Comparison of ENCODE assay signal across 27 mouse cellular contexts in genomic region chr10:32091354-32091753, GRCm38 (mm10).
"Had no signal": no experiment of that assay in that cellular context is flagged by ENCODE, and none has a peak within 500 bp of the region (broad histone marks: within the 10 kb centered on the region; RNA-seq: fewer than 3 reads in every experiment).

No protein-coding gene starts in this region.

- DNase-seq: cerebellum, adult 9-11 months; cerebellum, postnatal 10 days; cerebellum, postnatal 14 days; cerebellum, postnatal 25 days; cerebellum, postnatal 36 days; embryo, embryonic 11 days; forebrain, postnatal 0 days; gastrocnemius, adult 2 months; gastrocnemius, postnatal 10 days; gastrocnemius, postnatal 14 days; gastrocnemius, postnatal 25 days; gastrocnemius, postnatal 36 days; heart, adult 11 months; heart, adult 18-20 months; heart, adult 2 months had no signal

- H3K4me3 ChIP-seq: embryonic facial prominence, embryonic 10.5 days; embryonic facial prominence, embryonic 12.5 days; embryonic facial prominence, embryonic 13.5 days; embryonic facial prominence, embryonic 15.5 days; erythroblast, embryonic 14.5 days; forebrain, embryonic 10.5 days; forebrain, embryonic 12.5 days; forebrain, embryonic 13.5 days; forebrain, embryonic 15.5 days; gastrocnemius, adult 2 months; heart, adult 2 months; heart, embryonic 10.5 days had no signal

- H3K9ac ChIP-seq: embryonic facial prominence, embryonic 12.5 days; embryonic facial prominence, embryonic 13.5 days; embryonic facial prominence, embryonic 15.5 days; forebrain, embryonic 12.5 days; forebrain, embryonic 13.5 days; forebrain, embryonic 15.5 days; forebrain, postnatal 0 days had no signal

- H3K9me3 ChIP-seq: embryonic facial prominence, embryonic 10.5 days; embryonic facial prominence, embryonic 12.5 days; embryonic facial prominence, embryonic 13.5 days; embryonic facial prominence, embryonic 15.5 days; forebrain, embryonic 10.5 days; forebrain, embryonic 12.5 days; forebrain, embryonic 13.5 days; forebrain, embryonic 15.5 days; heart, embryonic 10.5 days had no signal

- H3K4me1 ChIP-seq: embryonic facial prominence, embryonic 10.5 days; embryonic facial prominence, embryonic 12.5 days; embryonic facial prominence, embryonic 13.5 days; embryonic facial prominence, embryonic 15.5 days; forebrain, embryonic 10.5 days; forebrain, embryonic 12.5 days; forebrain, embryonic 13.5 days; forebrain, embryonic 15.5 days; heart, embryonic 10.5 days had no signal

- H3K36me3 ChIP-seq: embryonic facial prominence, embryonic 10.5 days; embryonic facial prominence, embryonic 12.5 days; embryonic facial prominence, embryonic 13.5 days; embryonic facial prominence, embryonic 15.5 days; forebrain, embryonic 10.5 days; forebrain, embryonic 12.5 days; forebrain, embryonic 15.5 days; heart, embryonic 10.5 days had no signal

- H3K27me3 ChIP-seq: embryonic facial prominence, embryonic 12.5 days; embryonic facial prominence, embryonic 13.5 days; embryonic facial prominence, embryonic 15.5 days; forebrain, embryonic 12.5 days; forebrain, embryonic 13.5 days; forebrain, embryonic 15.5 days had no signal

- ATAC-seq: forebrain, embryonic 13.5 days; forebrain, embryonic 14.5 days; forebrain, embryonic 15.5 days; forebrain, embryonic 16.5 days; forebrain, postnatal 0 days had no signal

- H3K4me2 ChIP-seq: embryonic facial prominence, embryonic 12.5 days; embryonic facial prominence, embryonic 13.5 days; embryonic facial prominence, embryonic 15.5 days; forebrain, embryonic 12.5 days; forebrain, embryonic 13.5 days; forebrain, embryonic 15.5 days had no signal

- H3K27ac ChIP-seq: embryonic facial prominence, embryonic 10.5 days; embryonic facial prominence, embryonic 12.5 days; embryonic facial prominence, embryonic 13.5 days; embryonic facial prominence, embryonic 15.5 days; forebrain, embryonic 10.5 days; forebrain, embryonic 12.5 days; forebrain, embryonic 13.5 days; forebrain, embryonic 15.5 days; gastrocnemius, adult 2 months; heart, adult 2 months; heart, embryonic 10.5 days had no signal
